Mouse (Mus musculus): ENCODE data around the gene Map3k7cl. TPM values are rescaled to one million over a fixed set of nuclear protein-coding genes. Genes with fewer than 3 reads are reported as not detected.

Map3k7cl gene
- total RNA-seq, 2 experiments from 2014 or later: 0.28 to 0.52 TPM

GRCm38 (mm10) chr16:87635213-87635755, 82.2 kb downstream of the Map3k7cl start:
- intact Hi-C loops (cut with DNase I): no loop called here
- DNase-seq: no peak

GRCm38 (mm10) chr16:87635841-87636240, 82.7 kb downstream of the Map3k7cl start:
- DNase-seq: no peak
- intact Hi-C loops (cut with DNase I): no loop called here

GRCm38 (mm10) chr16:87638098-87638497, 85.0 kb downstream of the Map3k7cl start:
- DNase-seq: no peak
- intact Hi-C loops (cut with DNase I): no loop called here

- intact Hi-C loops (cut with DNase I): no loop called here
- no peak for DNase-seq
Observed at GRCm38 (mm10) chr16:87642234-87642633, 89.1 kb downstream of the Map3k7cl start.

GRCm38 (mm10) chr16:87644111-87644770, 91.1 kb downstream of the Map3k7cl start:
- no peak for DNase-seq
- intact Hi-C loops (cut with DNase I): no loop called here

Other genes starting within 250 kb of the Map3k7cl start
- 10 to 100 TPM; 16.7 to 19.1 TPM for gene N6amt1, start 199.1 kb upstream of the Map3k7cl start, total RNA-seq (2021)
- 10 to 100 TPM; 42.1 to 44.1 TPM for gene Ltn1, start 120.7 kb upstream of the Map3k7cl start, total RNA-seq (2021)
- gene Rwdd2b, start 112.8 kb upstream of the Map3k7cl start, total RNA-seq (2021): 10 to 100 TPM; 12.4 to 12.5 TPM
- 10 to 100 TPM; 58.8 to 68.5 TPM for gene Usp16, start 98.6 kb upstream of the Map3k7cl start, total RNA-seq (2021)
- gene Cct8, start 57.5 kb upstream of the Map3k7cl start, total RNA-seq (2021): 100 to 1,000 TPM; 241 to 246 TPM
- gene Bach1, start 145.6 kb downstream of the Map3k7cl start, total RNA-seq (2021): 10 to 100 TPM; 37.1 to 38.5 TPM

All from left cerebral cortex, postnatal 4 days (tissue).